Mouse (Mus musculus) cerebellum, adult 9-11 months (tissue): Measurements from ENCODE around the gene Mecom.
"Not testable (repeated sequence)": the region's sequence is repeated elsewhere in the genome, so short reads cannot be mapped to it uniquely, and the experiment has no call there.

Source experiments
- DNase-seq: peaks from one replicate; pipeline ENCODE4 v3.0.0; 2022

The Mecom gene

DNA sequence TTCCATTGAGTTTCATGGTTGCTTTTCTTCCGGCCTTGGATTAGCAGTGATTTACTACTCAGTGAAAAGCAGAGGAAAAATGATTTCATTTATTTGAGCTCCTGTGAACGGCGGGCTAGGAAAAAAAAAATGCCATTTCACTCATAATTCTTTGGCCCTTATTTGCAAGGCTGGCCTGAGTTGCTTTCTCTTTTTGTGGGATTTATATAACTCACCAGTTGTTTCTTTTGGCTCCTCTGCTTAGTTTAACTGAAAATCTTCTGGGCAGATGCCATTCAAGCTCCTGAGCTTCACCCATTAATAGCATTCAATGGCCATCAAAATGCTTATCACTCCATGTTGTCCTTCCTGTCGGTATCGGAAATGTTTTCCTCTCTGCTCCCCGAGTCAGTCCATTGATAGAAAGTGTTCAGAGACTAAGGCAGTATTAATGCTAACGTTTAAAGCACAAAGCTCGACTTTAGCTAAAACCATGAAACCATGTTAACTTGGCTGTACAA, 304.0 kb downstream of the Mecom start:
- DNase-seq: no peak

- no peak for DNase-seq
These were observed 308.4 kb downstream of the Mecom start for GRCm38 (mm10) chr3:30239416-30239815.

DNA sequence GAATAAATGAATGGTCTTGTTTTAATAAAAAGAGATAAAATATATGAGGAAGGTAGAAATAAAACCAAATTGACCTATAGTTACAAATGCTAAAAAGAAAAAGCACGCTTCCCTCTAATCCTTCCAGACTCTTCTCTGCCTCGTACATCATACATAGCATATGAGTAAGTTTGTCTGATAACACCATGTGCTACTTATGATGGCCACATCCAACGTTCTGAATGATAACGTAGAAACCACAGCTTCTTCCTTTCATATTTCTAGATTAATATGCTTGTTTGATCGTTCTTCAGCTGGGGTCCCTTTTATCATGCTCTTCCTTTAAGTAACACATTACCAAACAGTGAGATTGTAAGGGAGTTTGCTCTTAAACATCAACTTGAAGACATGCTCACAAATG, 310.3 kb downstream of the Mecom start:
- DNase-seq: no peak

GRCm38 (mm10) chr3:30234018-30234417, 313.8 kb downstream of the Mecom start:
- no peak for DNase-seq

GRCm38 (mm10) chr3:30227964-30228670, 319.7 kb downstream of the Mecom start:
- no peak for DNase-seq

DNA sequence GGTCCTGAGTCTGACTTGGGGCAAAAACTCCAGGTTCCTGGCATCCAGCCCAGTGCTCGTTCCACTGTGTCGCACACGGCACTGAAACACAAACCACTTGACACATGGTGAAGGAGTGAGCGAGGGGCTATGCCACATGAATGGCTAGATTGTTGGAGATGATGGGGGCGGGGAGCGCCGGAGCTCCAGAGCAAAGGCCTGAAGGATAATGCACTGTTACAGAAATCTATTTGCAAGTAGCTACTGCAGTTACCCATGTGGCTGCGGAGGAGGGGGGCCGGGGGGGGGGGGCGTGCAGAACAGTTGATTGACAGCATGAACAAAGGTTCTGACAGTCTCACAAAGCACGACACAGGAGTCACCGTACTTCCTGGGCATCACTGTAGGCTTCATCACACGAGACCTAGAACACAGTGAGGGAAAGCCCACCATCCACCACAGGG, 320.9 kb downstream of the Mecom start:
- DNase-seq: no peak

DNA sequence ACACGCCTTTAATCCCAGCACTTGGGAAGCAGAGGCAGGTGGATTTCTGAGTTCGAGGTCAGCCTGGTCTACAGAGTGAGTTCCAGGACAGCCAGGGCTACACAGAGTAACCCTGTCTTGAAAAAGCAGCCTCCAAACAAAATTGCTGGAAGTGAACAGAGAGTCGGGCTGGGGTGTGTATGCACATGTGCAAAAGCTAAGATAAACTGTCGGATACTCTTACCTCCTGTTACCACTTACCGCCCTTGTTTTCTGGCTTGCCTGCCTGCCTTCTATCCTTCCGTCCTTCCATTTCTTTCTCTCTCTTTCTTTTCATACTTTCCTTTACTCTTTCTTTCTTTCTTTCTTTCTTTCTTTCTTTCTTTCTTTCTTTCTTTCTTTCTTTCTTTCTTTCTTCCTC, 322.6 kb downstream of the Mecom start:
- DNase-seq: not testable (repeated sequence)

DNA sequence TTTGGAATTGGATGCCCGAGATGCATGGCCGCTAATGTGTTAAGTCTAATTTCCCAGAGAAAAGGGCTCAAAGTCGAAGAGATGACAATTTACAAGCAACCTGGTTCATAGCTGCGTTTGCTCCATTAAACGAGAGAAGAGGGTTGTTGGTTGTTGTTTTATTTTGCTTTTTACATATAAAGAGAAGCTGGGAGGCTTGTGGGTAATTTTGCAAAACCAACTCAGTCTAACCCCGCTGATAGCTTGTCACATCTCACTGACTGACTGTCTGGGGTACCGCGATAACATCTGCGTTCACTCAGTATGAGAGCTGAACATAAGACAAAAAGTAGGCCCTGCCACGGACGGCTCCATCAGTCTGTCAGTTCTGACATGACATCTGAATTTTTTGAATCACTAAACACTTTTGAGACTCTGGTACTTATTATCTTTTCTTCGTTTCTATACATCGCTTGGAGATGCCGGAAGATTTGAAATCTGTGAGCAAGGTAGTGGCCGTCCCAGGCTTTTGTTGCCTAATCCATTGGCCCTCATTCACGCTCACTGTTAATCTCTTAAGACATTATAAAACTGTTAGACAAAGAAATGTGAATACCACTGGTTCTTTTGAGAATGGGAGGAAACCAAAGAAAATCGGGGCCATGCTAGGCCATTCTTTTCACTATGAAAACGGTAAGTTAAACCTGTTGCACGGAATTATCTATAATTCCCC, 327.0 kb downstream of the Mecom start:
- no peak for DNase-seq

DNA sequence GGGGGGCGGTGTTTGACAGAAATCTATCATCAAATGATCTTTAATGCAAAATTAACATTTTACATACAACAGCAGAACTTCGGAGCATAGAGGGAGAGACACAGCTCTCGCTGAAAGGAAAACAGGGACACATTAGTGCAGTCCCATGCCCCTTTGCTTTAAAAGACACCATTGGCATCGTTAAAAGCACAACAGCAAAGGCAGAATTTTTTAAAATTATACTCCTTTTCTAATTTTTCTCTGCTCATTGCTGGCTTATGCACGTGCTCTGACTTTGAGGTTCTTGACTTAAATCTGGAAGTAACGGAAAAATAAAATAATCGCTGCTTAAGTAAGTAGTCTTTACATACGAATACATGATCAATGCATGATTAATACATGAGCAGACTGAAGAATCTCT, 327.9 kb downstream of the Mecom start:
- no peak for DNase-seq

GRCm38 (mm10) chr3:30219190-30219884, 328.5 kb downstream of the Mecom start:
- no peak for DNase-seq

DNA sequence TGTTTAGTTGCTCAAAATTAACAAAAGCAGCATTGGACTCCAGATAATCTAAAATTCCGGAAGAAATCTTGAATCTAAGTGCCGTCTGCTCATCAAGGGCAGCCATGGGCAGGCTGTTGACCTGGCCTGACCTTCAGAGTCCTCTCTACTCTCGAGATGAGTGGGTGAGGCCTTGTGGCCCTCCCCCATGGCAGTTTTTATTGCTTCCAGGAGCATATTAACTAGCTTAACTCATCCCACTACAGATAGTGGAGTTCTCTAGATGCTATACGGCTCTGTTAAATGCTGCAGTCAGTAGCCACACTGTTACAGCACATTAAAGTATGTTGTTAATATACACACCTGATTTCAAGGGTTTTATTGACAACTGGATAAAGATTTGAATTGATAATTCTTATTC, 333.2 kb downstream of the Mecom start:
- DNase-seq: no peak

DNA sequence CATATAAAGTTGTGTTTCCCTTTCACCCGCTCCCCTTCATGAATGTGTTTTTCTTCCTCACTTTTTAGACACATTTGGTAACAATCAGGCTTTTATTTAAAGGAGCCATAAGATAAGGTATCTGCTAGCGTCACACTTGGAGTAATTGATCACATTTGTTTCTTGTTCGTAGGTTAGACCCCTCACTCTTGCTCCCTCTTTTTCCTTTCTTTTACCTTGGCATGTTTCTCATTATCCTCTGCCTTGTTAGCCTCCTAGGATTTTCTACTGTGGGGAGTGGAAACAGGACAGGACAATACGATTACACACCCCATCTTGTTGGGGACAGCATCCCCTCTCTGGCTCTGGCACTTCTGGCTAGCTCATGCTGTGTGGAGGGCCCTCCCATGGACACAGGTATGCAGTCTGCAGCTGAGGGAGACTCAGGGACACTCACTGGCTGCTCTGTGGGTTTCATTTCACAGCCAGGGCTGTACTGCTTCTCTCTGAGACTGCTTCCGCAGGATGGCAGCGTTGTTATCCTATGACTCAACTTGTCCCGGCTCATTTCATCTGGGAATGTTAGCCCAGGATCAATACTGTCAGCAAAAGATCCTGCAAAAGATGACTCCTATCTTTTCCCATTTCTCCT, 334.2 kb downstream of the Mecom start:
- no peak for DNase-seq

DNA sequence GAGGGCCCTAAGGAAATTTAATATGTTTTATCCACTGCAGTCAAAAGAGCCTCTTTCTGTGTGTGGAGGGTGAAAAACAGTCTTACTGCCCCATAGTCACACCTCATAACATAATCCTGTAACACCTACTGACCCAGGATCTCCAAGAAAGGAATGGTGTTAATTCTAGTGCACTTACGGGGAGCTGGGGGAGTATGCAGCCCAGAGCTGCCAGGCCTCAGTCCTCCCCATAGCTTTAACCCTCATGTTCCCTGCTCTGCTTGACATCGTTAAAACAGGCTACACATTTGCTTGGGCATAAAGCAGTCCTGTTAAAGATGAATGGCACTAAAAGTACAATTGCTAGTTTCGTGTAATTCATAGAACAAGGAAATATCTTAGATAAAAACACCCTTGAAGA, 335.0 kb downstream of the Mecom start:
- no peak for DNase-seq

DNA sequence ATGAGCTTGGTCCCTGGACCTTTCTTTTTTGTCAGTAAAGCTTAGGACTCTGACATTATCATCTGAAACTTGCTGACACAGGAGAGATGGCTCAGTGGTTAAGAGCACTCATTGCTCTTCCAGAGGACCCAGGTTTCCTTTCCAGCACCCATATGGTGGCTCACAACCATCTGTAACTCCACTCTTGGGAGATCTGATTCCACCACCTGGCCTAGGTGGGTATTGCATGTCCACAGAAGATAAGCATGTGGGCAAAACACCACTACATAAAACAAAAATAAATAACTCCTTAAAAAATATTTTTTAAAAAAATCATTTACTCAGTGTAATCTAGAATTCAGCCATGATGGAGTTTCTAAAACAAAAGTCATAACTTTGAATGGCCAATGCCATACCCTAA, 338.7 kb downstream of the Mecom start:
- no peak for DNase-seq

DNA sequence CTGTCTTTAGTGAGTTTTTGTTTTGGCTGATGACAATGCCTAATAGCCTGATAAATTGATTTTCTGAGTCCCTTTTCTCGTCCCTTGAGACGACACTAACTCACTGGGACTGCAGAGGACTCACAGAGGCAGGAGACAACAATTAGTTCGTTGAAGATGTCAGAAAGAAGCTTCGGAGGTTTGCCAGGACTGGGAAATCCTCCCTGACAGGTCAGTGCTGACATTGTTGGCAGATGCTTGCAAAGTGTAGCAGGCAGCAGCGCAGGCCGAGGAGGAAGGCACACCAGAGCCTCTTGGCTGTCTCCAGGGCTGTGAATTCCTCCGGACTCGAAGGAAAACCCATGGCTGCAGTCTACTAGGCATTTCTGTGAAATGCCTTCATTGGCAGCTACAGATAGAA, 339.9 kb downstream of the Mecom start:
- no peak for DNase-seq

DNA sequence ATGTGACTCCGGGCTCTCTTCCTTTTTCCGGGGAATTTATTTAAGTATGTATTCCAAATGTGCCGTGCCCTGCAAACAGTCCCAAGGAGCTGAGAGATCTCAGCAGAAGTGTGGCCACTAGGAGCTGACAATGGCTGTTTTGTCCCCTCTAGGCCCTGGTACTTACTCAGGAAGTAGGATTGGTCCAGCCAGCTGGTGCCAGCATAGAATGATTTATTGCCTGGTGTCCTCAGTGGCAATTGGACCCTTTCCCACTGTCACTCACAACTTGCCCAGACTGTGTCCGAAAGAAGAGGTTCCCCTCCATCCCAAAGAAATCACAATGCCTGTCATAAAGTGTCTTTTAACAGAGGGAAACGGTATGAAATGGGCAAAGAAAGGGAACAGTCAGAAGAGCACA, 340.4 kb downstream of the Mecom start:
- peak; percentile 4 for DNase-seq

DNA sequence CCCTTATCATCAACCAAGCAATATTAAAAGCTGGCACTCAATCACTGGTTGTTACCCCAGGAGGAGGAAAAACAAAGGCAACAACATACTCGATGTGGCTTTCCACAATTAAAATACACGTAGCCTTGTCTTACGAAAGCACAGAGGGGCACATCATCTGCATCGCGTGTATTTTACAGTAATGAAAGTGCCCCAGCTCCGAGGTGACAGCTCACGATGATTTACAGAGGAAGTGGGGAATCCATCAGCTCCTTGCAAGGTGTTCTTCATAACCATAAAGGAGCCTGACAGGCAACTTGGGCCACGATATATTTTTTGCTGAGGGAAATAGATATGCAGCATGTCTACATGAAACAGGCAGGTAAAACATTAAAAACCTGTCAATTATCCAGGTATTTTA, 341.7 kb downstream of the Mecom start:
- no peak for DNase-seq

DNA sequence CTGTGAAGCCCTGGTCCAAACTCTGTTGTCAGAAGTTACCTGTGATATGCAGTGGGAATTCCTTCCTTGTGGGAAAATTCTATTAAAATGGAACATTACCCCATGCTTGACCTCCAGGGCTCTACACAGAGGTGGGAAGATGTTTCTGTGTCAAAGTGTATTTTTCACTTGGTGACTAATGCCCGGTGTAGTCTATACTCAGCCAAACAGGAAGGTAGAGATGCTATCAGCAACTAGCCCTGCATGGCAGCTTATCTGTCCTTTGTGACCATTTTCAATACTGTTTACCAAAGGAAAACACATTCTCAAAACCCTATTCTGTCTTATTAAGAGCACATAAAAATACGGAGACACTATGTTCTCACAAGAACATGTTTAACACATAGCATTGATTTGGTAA, 344.0 kb downstream of the Mecom start:
- DNase-seq: no peak

- DNase-seq: no peak
These were observed 349.0 kb downstream of the Mecom start for GRCm38 (mm10) chr3:30198854-30199253.

GRCm38 (mm10) chr3:30198227-30198626, 349.6 kb downstream of the Mecom start:
- DNase-seq: no peak

DNA sequence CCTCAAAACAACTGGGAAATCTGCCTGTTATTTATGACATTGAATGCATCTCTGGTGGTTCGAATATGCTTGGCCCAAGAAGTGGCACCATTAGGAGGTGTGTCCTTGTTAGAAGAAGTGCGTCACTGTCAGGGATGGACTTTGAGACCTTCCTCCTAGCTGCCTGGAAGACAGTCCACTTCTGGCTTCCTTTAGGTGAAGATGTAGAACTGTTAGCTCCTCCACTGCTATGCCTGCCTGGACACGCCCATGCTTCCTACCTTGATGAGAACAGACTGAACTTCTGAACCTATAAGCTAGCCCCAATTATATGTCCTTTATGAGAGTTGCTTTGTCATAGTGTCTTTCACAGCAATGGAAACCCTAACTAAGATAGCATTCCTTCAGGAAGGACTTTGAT, 352.6 kb downstream of the Mecom start:
- no peak for DNase-seq

GRCm38 (mm10) chr3:30192294-30193007, 355.4 kb downstream of the Mecom start:
- no peak for DNase-seq

DNA sequence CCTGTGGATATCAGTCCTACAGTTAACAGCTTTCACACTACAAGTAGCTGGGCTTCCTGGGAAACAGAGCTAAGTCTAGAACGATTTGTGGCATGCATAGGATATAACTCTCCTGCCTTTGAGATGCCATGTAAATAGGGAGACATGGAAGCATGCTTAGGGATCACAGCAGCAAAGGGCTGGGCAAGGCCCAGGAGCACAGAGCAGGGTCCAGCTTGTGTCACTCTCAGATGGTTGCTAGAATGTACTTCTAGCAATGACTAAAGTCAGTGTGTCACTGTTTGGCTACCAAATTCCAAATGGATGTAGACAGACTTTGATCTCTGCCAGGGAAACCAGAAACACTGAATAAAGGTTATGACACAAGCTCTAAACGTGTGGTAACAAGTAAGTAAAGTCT, 358.5 kb downstream of the Mecom start:
- no peak for DNase-seq
